ENCODE assay signal across 9 mouse cellular contexts in genomic region chr19:6871574-6872271, GRCm38 (mm10). TPM values are rescaled to one million over a fixed set of nuclear protein-coding genes. Genes with fewer than 3 reads are reported as not detected.
DNase-seq lines count a peak whose midpoint lies in the region; ATAC-seq and TF ChIP-seq lines count a peak whose summit lies in the region.
"Had no signal": no experiment of that assay in that cellular context is flagged by ENCODE, and none has a peak within 500 bp of the region (broad histone marks: within the 10 kb centered on the region; RNA-seq: fewer than 3 reads in every experiment).

No protein-coding gene starts in this region.

- peak; percentile 26 for DNase-seq in gastrocnemius, adult 2 months
- DNase-seq in gastrocnemius, postnatal 14 days, result no peak
- DNase-seq in MN1 (ENCODE audit: low spot score), result peak; percentile 30
- peak; percentile 78 for DNase-seq in lung, postnatal 0 days (ENCODE audit: low spot score)
- peak; percentile 74 for DNase-seq in thymus, postnatal 25 days
- DNase-seq in layer of hippocampus, adult 18-20 months (ENCODE audit: low spot score in 2 of 2), result no peak
- DNase-seq in urinary bladder, postnatal 25 days (ENCODE audit: low spot score), result no peak

- H3K4me2 ChIP-seq in lung, postnatal 0 days (replicated peaks; ENCODE audit: low read depth, low read length), result no peak overlapping the region
- H3K4me2 ChIP-seq: limb, embryonic 15.5 days had no signal

- TF ChIP-seq CTCF in gastrocnemius, adult 2 months (IDR thresholded peaks at IDR 0.05), result peak; percentile 46
- TF ChIP-seq CTCF in lung, postnatal 0 days (IDR thresholded peaks at IDR 0.05), result peak; percentile 78

- intact Hi-C loops in gastrocnemius, adult 2 months (cut with DNase I), result no loop called here
- intact Hi-C loops in gastrocnemius, postnatal 14 days (cut with DNase I; ENCODE audit: low total_unique reads), result no loop called here

- WGBS in lung, postnatal 0 days, result 69% methylated on average over 5 of the region's 5 CpGs

- peak; percentile 42 for ATAC-seq in inflammation-experienced regulatory T-cells, adult 6 months
- peak; percentile 54 for ATAC-seq in lung, postnatal 0 days

- H3K4me3 ChIP-seq in gastrocnemius, adult 2 months, result no peak overlapping the region
- H3K4me3 ChIP-seq in lung, postnatal 0 days (ENCODE audit: low read depth, low read length), result no peak overlapping the region
- H3K4me3 ChIP-seq: limb, embryonic 15.5 days had no signal

- no peak overlapping the region for H3K9ac ChIP-seq in lung, postnatal 0 days (replicated peaks; ENCODE audit: low read depth)
- H3K9ac ChIP-seq: limb, embryonic 15.5 days had no signal

- no peak overlapping the region; the same call in 1 of the 2 replicates for H3K27ac ChIP-seq in gastrocnemius, adult 2 months
- no peak overlapping the region for H3K27ac ChIP-seq in lung, postnatal 0 days (ENCODE audit: low read length)
- H3K27ac ChIP-seq: limb, embryonic 15.5 days had no signal

- H3K27me3 ChIP-seq in lung, postnatal 0 days (replicated peaks; ENCODE audit: insufficient read depth, low read length), result no peaks in the 10 kb centered on the region
- H3K27me3 ChIP-seq: limb, embryonic 15.5 days had no signal

- no peak for TF ChIP-seq EP300 in lung, postnatal 0 days (IDR thresholded peaks at IDR 0.05)

- H3K9me3 ChIP-seq in lung, postnatal 0 days (ENCODE audit: low read length), result no peaks in the 10 kb centered on the region
- H3K9me3 ChIP-seq: limb, embryonic 15.5 days had no signal

- H3K4me1 ChIP-seq in lung, postnatal 0 days (ENCODE audit: insufficient read depth, low read depth, low read length), result no peaks in the 10 kb centered on the region

- H3K36me3 ChIP-seq in lung, postnatal 0 days (ENCODE audit: insufficient read depth, low read length), result no peaks in the 10 kb centered on the region
- H3K36me3 ChIP-seq: limb, embryonic 15.5 days had no signal

RNA-seq across cellular contexts. Expression of gene Ccdc88b, which starts 13.7 kb away (rescaled TPM):
- under 1 TPM; 0.46 to 0.59 TPM for total RNA-seq in gastrocnemius, adult 2 months (2021)
- under 1 TPM; 0.40 to 0.84 TPM for total RNA-seq in gastrocnemius, postnatal 14 days (2021)
- 1 to 10 TPM; 4.4 to 5.8 (median 4.7) TPM for polyA plus RNA-seq in inflammation-experienced regulatory T-cells, adult 6 months (2017; shearing (Covaris generic))
- 2.9 and 6.3 TPM in 2 replicates for polyA plus RNA-seq in lung, postnatal 0 days (2015; fragmentation: Nextera tagmentation; extraction: Ambion mirVana)
- total RNA-seq in layer of hippocampus, adult 18-20 months (2021), result 10 to 100 TPM; 13.8 to 16.1 TPM

RNA-seq across cellular contexts. Expression of gene Rps6ka4, which starts 31.3 kb away (rescaled TPM):
- 1 to 10 TPM; 9.3 to 9.4 TPM for total RNA-seq in gastrocnemius, adult 2 months (2021)
- 1 to 10 TPM; 7.7 to 8.5 TPM for total RNA-seq in gastrocnemius, postnatal 14 days (2021)
- polyA plus RNA-seq in inflammation-experienced regulatory T-cells, adult 6 months (2017; shearing (Covaris generic)), result 10 to 100 TPM in 1 of 3 experiments, 1 to 10 TPM in 2; 7.4 to 13.5 (median 8.6) TPM
- polyA plus RNA-seq in lung, postnatal 0 days (2015; fragmentation: Nextera tagmentation; extraction: Ambion mirVana), result 36.7 and 40.6 TPM in 2 replicates
- 10 to 100 TPM; 36.2 to 43.7 TPM for total RNA-seq in layer of hippocampus, adult 18-20 months (2021)

RNA-seq across cellular contexts. Expression of gene Trmt112, which starts 37.8 kb away (rescaled TPM):
- 10 to 100 TPM; 32.7 to 41.3 TPM for total RNA-seq in gastrocnemius, adult 2 months (2021)
- 10 to 100 TPM; 34.6 to 38.9 TPM for total RNA-seq in gastrocnemius, postnatal 14 days (2021)
- 100 to 1,000 TPM; 143 to 219 (median 200) TPM for polyA plus RNA-seq in inflammation-experienced regulatory T-cells, adult 6 months (2017; shearing (Covaris generic))
- polyA plus RNA-seq in lung, postnatal 0 days (2015; fragmentation: Nextera tagmentation; extraction: Ambion mirVana), result 89.0 and 93.3 TPM in 2 replicates
- 10 to 100 TPM; 43.1 to 53.9 TPM for total RNA-seq in layer of hippocampus, adult 18-20 months (2021)

RNA-seq across cellular contexts. Expression of gene Prdx5, which starts 38.2 kb away (rescaled TPM):
- 100 to 1,000 TPM; 177 to 270 TPM for total RNA-seq in gastrocnemius, adult 2 months (2021)
- 100 to 1,000 TPM; 159 to 187 TPM for total RNA-seq in gastrocnemius, postnatal 14 days (2021)
- polyA plus RNA-seq in inflammation-experienced regulatory T-cells, adult 6 months (2017; shearing (Covaris generic)), result 100 to 1,000 TPM; 209 to 245 (median 241) TPM
- polyA plus RNA-seq in lung, postnatal 0 days (2015; fragmentation: Nextera tagmentation; extraction: Ambion mirVana), result 437 and 450 TPM in 2 replicates
- total RNA-seq in layer of hippocampus, adult 18-20 months (2021), result 100 to 1,000 TPM; 383 to 385 TPM

RNA-seq across cellular contexts. Expression of gene Esrra, which starts 49.9 kb away (rescaled TPM):
- 100 to 1,000 TPM in 1 of 2 experiments, 10 to 100 TPM in 1; 80.0 to 108 TPM for total RNA-seq in gastrocnemius, adult 2 months (2021)
- total RNA-seq in gastrocnemius, postnatal 14 days (2021), result 10 to 100 TPM; 47.7 to 52.0 TPM
- polyA plus RNA-seq in inflammation-experienced regulatory T-cells, adult 6 months (2017; shearing (Covaris generic)), result 1 to 10 TPM; 2.3 to 4.4 (median 4.2) TPM
- 9.8 and 12.8 TPM in 2 replicates for polyA plus RNA-seq in lung, postnatal 0 days (2015; fragmentation: Nextera tagmentation; extraction: Ambion mirVana)
- total RNA-seq in layer of hippocampus, adult 18-20 months (2021), result 10 to 100 TPM; 59.5 to 59.6 TPM

Comparison
In these comparisons a context has a peak if more than half of its experiments do, and no peak if none do; other contexts are left out.
1. DNase-seq: peak in gastrocnemius, adult 2 months (single experiment), MN1 (single experiment), lung, postnatal 0 days (single experiment) and thymus, postnatal 25 days (single experiment); none in gastrocnemius, postnatal 14 days (single experiment), layer of hippocampus, adult 18-20 months (0 of 2) and urinary bladder, postnatal 25 days (single experiment).
2. RNA of gene Ccdc88b, which starts 13.7 kb away (total RNA-seq): 13.8 to 16.1 TPM in layer of hippocampus, adult 18-20 months; 0.40 to 0.84 TPM in gastrocnemius, postnatal 14 days and 0.46 to 0.59 TPM in gastrocnemius, adult 2 months; every median in the first group is over 4 times any median in the second.